15 mouse cellular contexts compared by ENCODE assay signal in the genomic region with DNA sequence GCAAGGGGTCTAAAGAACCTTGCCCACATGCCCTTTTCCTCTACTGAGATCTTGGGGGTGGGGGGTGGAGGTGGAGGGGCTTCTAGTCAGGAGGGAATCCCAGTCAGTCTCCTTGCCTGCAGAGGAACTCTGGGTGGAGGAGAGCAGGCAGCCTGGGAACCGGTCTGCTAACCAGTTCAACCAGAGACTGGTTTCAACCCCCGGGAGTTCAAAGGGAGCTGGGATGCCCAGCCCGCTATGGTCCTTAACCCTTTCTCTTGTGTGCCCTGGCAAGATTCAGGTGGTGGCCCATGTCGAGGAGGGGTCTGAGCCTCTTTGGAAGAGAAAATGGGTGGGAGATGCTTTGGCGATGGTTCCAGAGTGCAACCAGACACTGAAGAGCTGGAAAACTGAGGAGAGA. TPM values are rescaled to one million over a fixed set of nuclear protein-coding genes. Genes with fewer than 3 reads are reported as not detected.
DNase-seq lines count a peak whose midpoint lies in the region; ATAC-seq and TF ChIP-seq lines count a peak whose summit lies in the region.
"Had no signal": no experiment of that assay in that cellular context is flagged by ENCODE, and none has a peak within 500 bp of the region (broad histone marks: within the 10 kb centered on the region; RNA-seq: fewer than 3 reads in every experiment).

No protein-coding gene starts in this region.

- peak; percentile 39 for TF ChIP-seq EP300 in stomach, postnatal 0 days (optimal IDR thresholded peaks at IDR 0.05)

- H3K4me3 ChIP-seq in liver, embryonic 15.5 days (replicated peaks): no peak overlapping the region
- H3K4me3 ChIP-seq in stomach, postnatal 0 days (ENCODE audit: low read depth, low read length): peak overlapping the region; percentile 37; the same call in 1 of the 2 replicates

- H3K4me2 ChIP-seq in liver, embryonic 15.5 days: peak overlapping the region; percentile 56
- 0 out of 2 replicates have a peak overlapping the region, but pooled peaks have one; percentile 17 for H3K4me2 ChIP-seq in stomach, postnatal 0 days (replicated peaks; ENCODE audit: low read depth)
- H3K4me2 ChIP-seq: heart, embryonic 11.5 days had no signal

- ATAC-seq in liver, embryonic 15.5 days (ENCODE audit: insufficient read depth): no peak
- ATAC-seq in stomach, postnatal 0 days (ENCODE audit: low FRiP score, low TSS enrichment): peak; percentile 80
- no peak for ATAC-seq in erythroid progenitor cell, adult 5-6 weeks (replicated peaks; ENCODE audit: low FRiP score, poor library complexity, severe bottlenecking)
- ATAC-seq: activated CD4-positive, CD25-positive, alpha-beta regulatory T cell, adult 4 months; hindbrain, embryonic 16.5 days; midbrain, embryonic 16.5 days had no signal

- peak overlapping the region; percentile 95 for H3K27ac ChIP-seq in liver, embryonic 15.5 days (replicated peaks)
- peak overlapping the region; percentile 91 for H3K27ac ChIP-seq in stomach, postnatal 0 days (replicated peaks)

- peak overlapping the region; percentile 43; the same call in 1 of the 2 replicates for H3K9ac ChIP-seq in liver, embryonic 15.5 days
- H3K9ac ChIP-seq in stomach, postnatal 0 days (ENCODE audit: low read length): no peak overlapping the region

- intact Hi-C loops in heart, postnatal 25 days (cut with DNase I): no loop called here

- TF ChIP-seq CTCF in stomach, postnatal 0 days (IDR thresholded peaks at IDR 0.05; ENCODE audit: low read depth): no peak

- peak; percentile 17 for DNase-seq in embryo, embryonic 11 days
- no peak for DNase-seq in embryo, embryonic 10 days (ENCODE audit: low spot score)
- peak; percentile 74 for DNase-seq in urinary bladder, postnatal 14 days (ENCODE audit: low spot score)
- no peak for DNase-seq in urinary bladder, postnatal 25 days (ENCODE audit: low spot score)
- peak; percentile 87 for DNase-seq in stomach, postnatal 0 days (ENCODE audit: low spot score)
- no peak for DNase-seq in heart, postnatal 25 days (ENCODE audit: low spot score)
- DNase-seq: right cerebral cortex, postnatal 25 days had no signal

- 34% methylated on average over 5 of the region's 5 CpGs for WGBS in liver, embryonic 15.5 days (ENCODE audit: insufficient replicate concordance)
- 5% methylated on average over 5 of the region's 5 CpGs for WGBS in stomach, postnatal 0 days

- peaks cover 97% of the 10 kb centered on the region for H3K4me1 ChIP-seq in liver, embryonic 15.5 days (replicated peaks)
- H3K4me1 ChIP-seq in stomach, postnatal 0 days (replicated peaks; ENCODE audit: control insufficient read depth, insufficient read depth): no peaks in the 10 kb centered on the region

- H3K27me3 ChIP-seq in liver, embryonic 15.5 days: peaks cover 9% of the 10 kb centered on the region; the same call in 1 of the 2 replicates
- H3K27me3 ChIP-seq in stomach, postnatal 0 days (ENCODE audit: control insufficient read depth, insufficient read depth, low read length): no peaks in the 10 kb centered on the region

- no peaks in the 10 kb centered on the region for H3K36me3 ChIP-seq in liver, embryonic 15.5 days (replicated peaks)
- H3K36me3 ChIP-seq in stomach, postnatal 0 days (ENCODE audit: control insufficient read depth, insufficient read depth, low read length): no peaks in the 10 kb centered on the region

- no peaks in the 10 kb centered on the region for H3K9me3 ChIP-seq in liver, embryonic 15.5 days (replicated peaks)
- H3K9me3 ChIP-seq in stomach, postnatal 0 days (ENCODE audit: control insufficient read depth, low read length): no peaks in the 10 kb centered on the region
- H3K9me3 ChIP-seq: G1E had no signal

RNA-seq across cellular contexts. Expression of a gene that starts 0.8 kb away (rescaled TPM):
- polyA plus RNA-seq in liver, embryonic 15.5 days (2015; fragmentation: Nextera tagmentation; extraction: Ambion mirVana): 5.9 and 6.1 TPM in 2 replicates
- 112 and 116 TPM in 2 replicates for polyA plus RNA-seq in stomach, postnatal 0 days (2015; fragmentation: Nextera tagmentation; extraction: Ambion mirVana)
- not detected in 2 replicates for total RNA-seq in erythroid progenitor cell, adult 5-6 weeks (2015; ENCODE audit: low replicate concordance)
- 0.26 TPM in 1 of 2 replicates, not detected in the other for total RNA-seq in erythroid progenitor cell, adult 5-6 weeks (2017; ENCODE audit: low replicate concordance)
- 1 to 10 TPM; 1.7 to 2.3 TPM for total RNA-seq in heart, postnatal 25 days (2021)
- polyA plus RNA-seq: cortical plate, adult 2 months had no signal

RNA-seq across cellular contexts. Expression of a gene that starts 12.4 kb away (rescaled TPM):
- polyA plus RNA-seq in liver, embryonic 15.5 days (2015; fragmentation: Nextera tagmentation; extraction: Ambion mirVana): 33.7 and 40.6 TPM in 2 replicates
- polyA plus RNA-seq in stomach, postnatal 0 days (2015; fragmentation: Nextera tagmentation; extraction: Ambion mirVana): 61.7 and 64.9 TPM in 2 replicates
- total RNA-seq in erythroid progenitor cell, adult 5-6 weeks (2015; ENCODE audit: low replicate concordance): 7.9 and 9.6 TPM in 2 replicates
- 21.6 and 25.2 TPM in 2 replicates for total RNA-seq in erythroid progenitor cell, adult 5-6 weeks (2017; ENCODE audit: low replicate concordance)
- total RNA-seq in heart, postnatal 25 days (2021): 10 to 100 TPM; 21.6 to 23.2 TPM

RNA-seq across cellular contexts. Expression of a gene that starts 15.1 kb away (rescaled TPM):
- polyA plus RNA-seq in liver, embryonic 15.5 days (2015; fragmentation: Nextera tagmentation; extraction: Ambion mirVana): 719 and 785 TPM in 2 replicates
- 56.7 and 57.1 TPM in 2 replicates for polyA plus RNA-seq in stomach, postnatal 0 days (2015; fragmentation: Nextera tagmentation; extraction: Ambion mirVana)
- 57.0 and 70.6 TPM in 2 replicates for total RNA-seq in erythroid progenitor cell, adult 5-6 weeks (2015; ENCODE audit: low replicate concordance)
- total RNA-seq in erythroid progenitor cell, adult 5-6 weeks (2017; ENCODE audit: low replicate concordance): 74.7 and 92.1 TPM in 2 replicates
- 10 to 100 TPM; 11.3 to 12.9 TPM for total RNA-seq in heart, postnatal 25 days (2021)

RNA-seq across cellular contexts. Expression of a gene that starts 54.1 kb away (rescaled TPM):
- polyA plus RNA-seq in liver, embryonic 15.5 days (2015; fragmentation: Nextera tagmentation; extraction: Ambion mirVana): 17.6 and 18.0 TPM in 2 replicates
- polyA plus RNA-seq in stomach, postnatal 0 days (2015; fragmentation: Nextera tagmentation; extraction: Ambion mirVana): 5.8 and 7.1 TPM in 2 replicates
- 52.4 and 62.0 TPM in 2 replicates for total RNA-seq in erythroid progenitor cell, adult 5-6 weeks (2015; ENCODE audit: low replicate concordance)
- total RNA-seq in erythroid progenitor cell, adult 5-6 weeks (2017; ENCODE audit: low replicate concordance): 13.1 and 27.8 TPM in 2 replicates
- total RNA-seq in heart, postnatal 25 days (2021): 10 to 100 TPM in 1 of 2 experiments, 1 to 10 TPM in 1; 9.8 to 11.6 TPM

Comparison
In these comparisons a context has a peak if more than half of its experiments do, and no peak if none do; other contexts are left out.
1. DNase-seq: peak in embryo, embryonic 11 days (single experiment), urinary bladder, postnatal 14 days (single experiment) and stomach, postnatal 0 days (single experiment); none in embryo, embryonic 10 days (single experiment), urinary bladder, postnatal 25 days (single experiment) and heart, postnatal 25 days (single experiment).
2. RNA of a gene that starts 15.1 kb away (total RNA-seq): 57.0 to 92.1 TPM in erythroid progenitor cell, adult 5-6 weeks; 11.3 to 12.9 TPM in heart, postnatal 25 days; every median in the first group is over 4 times any median in the second.